Mouse (Mus musculus) forebrain, embryonic 14.5 days (tissue): ENCODE data around the gene Lgmn. TPM values are rescaled to one million over a fixed set of nuclear protein-coding genes. Genes with fewer than 3 reads are reported as not detected.

Experiments
- ATAC-seq: fragments of 200-750 bp; cut with Nextera tagmentation; 2 replicates; pipeline ENCODE4 v1.8.0; 2017; ENCODE audit warnings: mild to moderate bottlenecking, moderate library complexity
- DNase-seq: peaks from one replicate; pipeline ENCODE4 v3.0.0-alpha.2; 2015; ENCODE audit warnings: low spot score
- H3K27ac ChIP-seq: fragments of 300-500 bp; sonication (generic); 2 replicates; pipeline ENCODE4 v1.5.1; 2014; ENCODE audit warnings: low read depth, mild to moderate bottlenecking, control low read depth, low read length, moderate library complexity
- H3K27me3 ChIP-seq: fragments of 300-500 bp; sonication (generic); replicated peaks from 2 replicates; pipeline ENCODE4 v1.6.1; 2014; ENCODE audit warnings: low read length, control low read depth, mixed read lengths; ENCODE audit not compliant: control insufficient read depth, insufficient read depth
- H3K36me3 ChIP-seq: fragments of 300-500 bp; sonication (generic); 2 replicates; pipeline ENCODE4 v1.6.1; 2014; ENCODE audit warnings: low read length, control low read depth; ENCODE audit not compliant: control insufficient read depth, insufficient read depth
- H3K4me1 ChIP-seq: fragments of 300-500 bp; sonication (generic); 2 replicates; pipeline ENCODE4 v1.6.1; 2014; ENCODE audit warnings: antibody characterized with exemption, low read length, control low read depth; ENCODE audit not compliant: control insufficient read depth, insufficient read depth
- H3K4me2 ChIP-seq: fragments of 300-500 bp; sonication (generic); 2 replicates; pipeline ENCODE4 v1.6.1; 2014; ENCODE audit warnings: mild to moderate bottlenecking, control low read depth, low read length
- H3K4me3 ChIP-seq: fragments of 300-500 bp; sonication (generic); 2 replicates; pipeline ENCODE4 v1.5.1; 2014; ENCODE audit warnings: low read depth, low read length, control low read depth
- H3K9ac ChIP-seq: fragments of 300-500 bp; sonication (generic); 2 replicates; pipeline ENCODE4 v1.6.1; 2014; ENCODE audit warnings: mild to moderate bottlenecking, low read length, control low read depth, moderate library complexity
- H3K9me3 ChIP-seq: fragments of 300-500 bp; sonication (generic); replicated peaks from 2 replicates; pipeline ENCODE4 v1.6.1; 2016; ENCODE audit warnings: low read length, control low read depth, mixed read lengths; ENCODE audit not compliant: control insufficient read depth
- WGBS: fragments of 180-500 bp; shearing (Covaris S2); extraction: QIAGEN DNeasy Blood & Tissue Kit; methylation state at CpG from one replicate; pipeline ENCODE4 v1.1.7; 2014; 5-methylcytosine and 5-hydroxymethylcytosine counted together
- polyA plus RNA-seq: library from polyadenylated mRNA; unstranded; fragments of >200 nt; fragmentation: Nextera tagmentation; extraction: Ambion mirVana; gene quantifications from 2 replicates; pipeline ENCODE4 v1.2.1, GENCODE M21; 2014

The Lgmn gene
- polyA plus RNA-seq, 1 experiment from 2014 or later = 87.0 TPM

DNA sequence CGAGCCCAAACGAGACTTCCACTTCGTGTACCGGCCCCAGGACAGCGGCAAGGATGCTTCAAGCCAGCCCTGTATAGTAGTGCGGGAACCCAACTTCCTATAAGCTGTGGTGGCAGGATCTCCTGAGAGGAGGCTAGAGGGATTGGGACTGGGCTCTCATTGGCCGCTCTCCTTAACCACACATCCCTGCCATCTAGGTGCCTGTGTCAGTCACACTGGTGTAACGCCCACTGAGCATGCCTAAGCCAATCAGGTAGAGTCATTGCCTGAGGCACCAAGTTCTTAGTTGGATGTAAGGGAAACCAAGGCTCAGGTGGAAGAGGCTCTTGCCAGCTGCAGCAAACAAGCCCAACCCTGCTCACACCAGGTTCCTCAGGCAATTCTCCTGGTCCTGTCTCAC is 49.6 kb downstream of the Lgmn start:
- ATAC-seq (no peak; the same call in 1 of the 2 replicates), DNase-seq (no peak)
- H3K36me3 ChIP-seq = peaks cover 6% of the 10 kb centered on the region
- 25% methylated on average over 8 of the region's 8 CpGs for WGBS
- H3K4me3 ChIP-seq = no peak overlapping the region
- no peak overlapping the region for H3K27ac ChIP-seq
- H3K9me3 ChIP-seq = no peaks in the 10 kb centered on the region
- H3K9ac ChIP-seq = no peak overlapping the region
- no peaks in the 10 kb centered on the region for H3K27me3 ChIP-seq
- H3K4me1 ChIP-seq = no peaks in the 10 kb centered on the region
- H3K4me2 ChIP-seq = no peak overlapping the region

DNA sequence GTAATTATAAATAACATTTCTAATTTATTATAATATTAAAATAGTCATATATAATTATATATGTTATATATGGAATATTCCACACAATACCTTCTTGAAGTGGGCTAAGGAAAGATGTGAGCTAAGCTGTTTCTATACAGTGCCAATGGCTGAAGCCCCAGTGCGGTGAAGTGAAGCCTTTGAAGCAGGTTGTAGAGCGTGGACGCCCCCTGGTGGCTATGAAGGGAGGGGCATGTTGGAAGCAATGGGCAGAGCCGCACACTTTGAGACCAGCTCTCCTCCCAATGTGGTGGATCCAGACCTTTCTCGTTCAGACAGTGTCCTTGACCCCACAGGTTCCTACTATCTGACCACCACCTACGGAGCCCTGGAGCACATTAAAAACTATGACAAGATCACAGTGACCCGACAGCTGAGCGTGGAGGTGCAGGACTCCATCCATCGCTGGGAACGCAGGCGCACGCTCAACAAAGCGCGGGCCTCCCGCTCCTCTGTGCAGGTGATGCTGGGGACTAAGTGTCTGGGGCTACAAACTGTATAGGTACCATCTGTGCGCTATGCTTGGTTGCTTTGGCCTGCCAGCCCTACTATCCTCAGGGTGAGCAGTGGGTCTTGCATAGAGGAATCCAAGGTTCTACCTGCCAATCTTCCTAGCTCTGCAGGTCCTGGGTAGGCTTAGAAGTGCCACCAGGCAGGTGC is 52.2 kb downstream of the Lgmn start:
- 53% methylated on average over 16 of the region's 16 CpGs for WGBS
- H3K27me3 ChIP-seq = no peaks in the 10 kb centered on the region
- H3K4me3 ChIP-seq = no peak overlapping the region
- H3K36me3 ChIP-seq = no peaks in the 10 kb centered on the region
- peak; percentile 83 for ATAC-seq
- no peak overlapping the region for H3K9ac ChIP-seq
- H3K4me2 ChIP-seq = no peak overlapping the region
- H3K27ac ChIP-seq = no peak overlapping the region
- peak; percentile 88 for DNase-seq
- no peaks in the 10 kb centered on the region for H3K9me3 ChIP-seq
- no peaks in the 10 kb centered on the region for H3K4me1 ChIP-seq

- Histone ChIP-seq H3K27ac (no peak overlapping the region), H3K27me3 (no peaks in the 10 kb centered on the region), H3K4me2 (no peak overlapping the region), H3K9ac (no peak overlapping the region), H3K4me1 (no peaks in the 10 kb centered on the region), H3K9me3 (no peaks in the 10 kb centered on the region), H3K4me3 (no peak overlapping the region), H3K36me3 (no peaks in the 10 kb centered on the region)
- DNase-seq (peak; percentile 70), ATAC-seq (0 out of 2 replicates have a peak, but pooled peaks have one; percentile 33)
- 28% methylated on average over 3 of the region's 3 CpGs for WGBS
Measured at GRCm38 (mm10) chr12:102384819-102385218, 54.8 kb downstream of the Lgmn start.

DNA sequence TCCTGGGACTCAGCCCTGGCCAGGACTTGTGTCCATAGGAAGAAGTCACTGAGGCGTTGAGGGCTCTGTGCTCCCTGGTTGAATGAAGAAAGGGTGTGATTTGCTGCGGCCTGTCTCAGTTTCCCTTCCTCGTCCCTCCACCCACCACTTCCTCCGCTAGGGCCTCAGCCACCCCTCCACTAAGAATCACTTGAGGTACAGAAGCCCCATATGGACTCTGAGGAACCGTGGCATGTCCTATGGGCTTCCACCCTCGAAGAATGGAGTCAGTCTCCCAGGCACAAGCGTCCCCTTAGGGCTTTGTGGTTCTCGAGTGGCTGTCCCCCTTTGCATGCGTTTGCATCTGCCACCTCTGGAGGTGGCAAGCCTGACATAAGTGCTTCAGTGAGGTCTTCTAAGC is 56.3 kb downstream of the Lgmn start:
- DNase-seq (no peak), ATAC-seq (no peak)
- Histone ChIP-seq H3K4me1 (no peaks in the 10 kb centered on the region), H3K4me2 (no peak overlapping the region), H3K27me3 (no peaks in the 10 kb centered on the region), H3K4me3 (no peak overlapping the region), H3K9me3 (no peaks in the 10 kb centered on the region), H3K36me3 (no peaks in the 10 kb centered on the region), H3K9ac (no peak overlapping the region), H3K27ac (no peak overlapping the region)
- 93% methylated on average over 9 of the region's 9 CpGs for WGBS

GRCm38 (mm10) chr12:102382180-102382579 is 57.4 kb downstream of the Lgmn start:
- Histone ChIP-seq H3K9me3 (no peaks in the 10 kb centered on the region), H3K36me3 (no peaks in the 10 kb centered on the region), H3K27me3 (no peaks in the 10 kb centered on the region), H3K4me3 (no peak overlapping the region), H3K27ac (no peak overlapping the region), H3K9ac (no peak overlapping the region), H3K4me2 (no peak overlapping the region), H3K4me1 (no peaks in the 10 kb centered on the region)
- DNase-seq (no peak), ATAC-seq (no peak)
- 81% methylated on average over 8 of the region's 8 CpGs for WGBS

DNA sequence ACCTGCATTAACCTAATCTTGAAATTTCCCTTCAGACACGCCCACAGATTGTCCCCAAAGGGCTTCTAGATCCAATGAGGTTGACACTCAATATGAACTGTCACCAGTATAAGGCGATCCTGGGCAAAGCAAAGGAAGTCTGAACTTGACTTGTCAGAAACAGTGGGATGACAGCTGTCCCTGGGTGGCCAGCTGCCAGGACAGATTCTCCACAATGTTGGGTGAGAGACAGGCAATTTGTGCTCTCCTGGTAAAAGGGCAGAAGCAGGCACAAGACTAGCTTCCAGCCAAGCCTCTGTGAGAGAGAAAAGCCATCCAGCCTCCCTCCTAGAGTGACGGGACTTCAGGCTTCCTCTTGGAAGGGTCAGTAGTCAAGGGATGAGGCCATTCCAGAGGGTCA is 67.3 kb downstream of the Lgmn start:
- Histone ChIP-seq H3K36me3 (no peaks in the 10 kb centered on the region), H3K4me3 (no peak overlapping the region), H3K4me2 (no peak overlapping the region), H3K27me3 (no peaks in the 10 kb centered on the region), H3K4me1 (no peaks in the 10 kb centered on the region), H3K9ac (no peak overlapping the region), H3K27ac (no peak overlapping the region), H3K9me3 (no peaks in the 10 kb centered on the region)
- DNase-seq = no peak
- ATAC-seq = no peak
- WGBS = 81% methylated on average over 3 of the region's 3 CpGs

DNA sequence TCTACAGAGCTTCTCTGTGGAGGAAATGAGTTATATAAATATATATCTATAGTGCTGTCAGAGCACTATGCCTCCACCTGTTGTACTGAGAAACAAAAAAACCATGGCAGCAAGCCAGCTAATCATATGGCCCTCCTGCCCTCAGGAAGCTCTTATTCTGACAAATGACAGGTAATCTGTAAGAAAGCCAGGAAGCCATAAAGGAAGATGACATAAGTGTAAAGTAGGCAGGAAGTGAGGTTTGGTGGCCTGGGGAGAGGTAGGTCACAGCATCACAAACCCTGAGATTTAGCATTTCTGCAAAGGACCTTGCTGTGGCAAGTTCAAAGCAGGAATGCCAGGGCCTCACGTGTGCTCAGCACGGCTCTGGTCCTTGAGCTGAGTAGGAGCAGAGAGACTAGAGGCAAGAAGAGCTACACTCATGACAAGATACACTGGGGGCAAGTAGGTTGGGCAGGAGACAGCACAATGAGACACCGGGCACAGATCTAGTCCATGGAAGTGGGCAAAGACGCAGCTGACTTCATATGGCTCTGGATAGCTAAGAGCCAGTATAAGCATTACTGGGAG is 68.6 kb downstream of the Lgmn start:
- WGBS = 92% methylated on average over 4 of the region's 4 CpGs
- Histone ChIP-seq H3K27ac (no peak overlapping the region), H3K9me3 (no peaks in the 10 kb centered on the region), H3K9ac (no peak overlapping the region), H3K27me3 (no peaks in the 10 kb centered on the region), H3K4me2 (no peak overlapping the region), H3K4me1 (no peaks in the 10 kb centered on the region), H3K4me3 (no peak overlapping the region), H3K36me3 (no peaks in the 10 kb centered on the region)
- DNase-seq = no peak
- no peak for ATAC-seq

- DNase-seq (no peak), ATAC-seq (no peak)
- WGBS = 79% methylated on average over 22 of the region's 22 CpGs
- no peaks in the 10 kb centered on the region for H3K9me3 ChIP-seq
- no peak overlapping the region for H3K4me3 ChIP-seq
- no peak overlapping the region for H3K4me2 ChIP-seq
- no peaks in the 10 kb centered on the region for H3K36me3 ChIP-seq
- H3K4me1 ChIP-seq = no peaks in the 10 kb centered on the region
- H3K27me3 ChIP-seq = no peaks in the 10 kb centered on the region
- no peak overlapping the region for H3K9ac ChIP-seq
- no peak overlapping the region for H3K27ac ChIP-seq
Measured at GRCm38 (mm10) chr12:102369488-102370235, 70.0 kb downstream of the Lgmn start.

DNA sequence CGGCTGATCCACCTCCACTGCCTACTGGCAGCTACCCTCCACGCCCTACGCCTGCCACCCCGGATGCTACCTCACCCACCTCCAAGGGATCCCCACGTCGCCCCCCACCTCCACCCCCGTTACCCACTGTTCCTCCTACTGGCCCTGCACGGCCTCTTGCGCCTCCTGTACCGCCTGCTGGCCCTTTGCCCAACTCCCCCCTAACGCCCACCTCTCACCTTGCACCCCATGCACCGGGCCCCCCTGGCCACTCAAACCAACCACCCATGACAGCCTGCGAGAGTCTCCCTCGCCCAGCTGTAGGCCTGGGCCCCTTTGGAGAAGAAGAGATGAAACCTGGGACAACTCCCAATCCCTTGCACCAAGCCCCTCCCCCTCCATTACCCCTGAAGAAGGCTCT is 71.1 kb downstream of the Lgmn start:
- ATAC-seq (no peak), DNase-seq (no peak)
- no peak overlapping the region for H3K27ac ChIP-seq
- no peak overlapping the region for H3K4me2 ChIP-seq
- H3K9ac ChIP-seq = no peak overlapping the region
- H3K27me3 ChIP-seq = no peaks in the 10 kb centered on the region
- no peaks in the 10 kb centered on the region for H3K4me1 ChIP-seq
- no peaks in the 10 kb centered on the region for H3K9me3 ChIP-seq
- H3K4me3 ChIP-seq = no peak overlapping the region
- no peaks in the 10 kb centered on the region for H3K36me3 ChIP-seq
- 83% methylated on average over 14 of the region's 14 CpGs for WGBS
